Mouse (Mus musculus): Measurements from ENCODE around the gene Ift43. TPM values are rescaled to one million over a fixed set of nuclear protein-coding genes. Genes with fewer than 3 reads are reported as not detected.

The Ift43 gene
- polyA plus RNA-seq, 1 experiment from 2014 or later: 53.2 TPM

DNA sequence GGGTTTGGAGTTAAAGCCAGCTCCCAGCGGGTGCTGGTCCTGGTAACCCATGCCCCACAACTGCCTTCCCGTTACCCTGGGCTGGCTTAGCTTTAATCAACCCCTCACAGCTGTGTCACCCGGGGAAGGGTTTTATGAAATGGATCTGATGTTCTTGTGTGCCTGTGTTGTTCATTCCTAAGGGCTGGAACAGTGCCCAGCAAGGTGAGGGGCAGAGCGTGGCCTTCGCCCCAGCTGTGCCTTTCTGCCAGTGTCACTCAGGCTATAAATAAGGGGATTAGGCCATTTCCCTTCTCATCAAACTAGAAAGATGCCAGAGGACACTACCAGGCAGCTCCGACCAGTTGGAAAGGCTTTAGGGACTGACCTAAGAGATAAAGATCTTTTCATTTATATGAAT is 32.5 kb upstream of the Ift43 start:
- no peak for DNase-seq (ENCODE audit: low spot score)
- Histone ChIP-seq H3K4me2 (replicated peaks) (no peak overlapping the region), H3K36me3 (replicated peaks; ENCODE audit: control insufficient read depth, insufficient read depth) (no peaks in the 10 kb centered on the region), H3K4me3 (replicated peaks; ENCODE audit: low read length) (no peak overlapping the region), H3K9ac (no peak overlapping the region), H3K27ac (no peak overlapping the region), H3K9me3 (ENCODE audit: control insufficient read depth, low read length) (no peaks in the 10 kb centered on the region), H3K27me3 (ENCODE audit: control insufficient read depth, insufficient read depth, low read length) (no peaks in the 10 kb centered on the region), H3K4me1 (replicated peaks; ENCODE audit: control insufficient read depth, insufficient read depth, low read length) (no peaks in the 10 kb centered on the region)
- no peak for ATAC-seq (ENCODE audit: low FRiP score)
- WGBS: 77% methylated on average over 6 of the region's 6 CpGs

GRCm38 (mm10) chr12:86051477-86051876 is 30.9 kb upstream of the Ift43 start:
- no peaks in the 10 kb centered on the region for H3K36me3 ChIP-seq (replicated peaks; ENCODE audit: control insufficient read depth, insufficient read depth)
- H3K4me1 ChIP-seq (replicated peaks; ENCODE audit: control insufficient read depth, insufficient read depth, low read length): no peaks in the 10 kb centered on the region
- ATAC-seq (ENCODE audit: low FRiP score) (no peak), DNase-seq (ENCODE audit: low spot score) (no peak)
- H3K4me3 ChIP-seq (replicated peaks; ENCODE audit: low read length): no peak overlapping the region
- 97% methylated on average over 5 of the region's 5 CpGs for WGBS
- no peak overlapping the region for H3K4me2 ChIP-seq (replicated peaks)
- no peaks in the 10 kb centered on the region for H3K27me3 ChIP-seq (ENCODE audit: control insufficient read depth, insufficient read depth, low read length)
- no peak overlapping the region for H3K27ac ChIP-seq
- no peaks in the 10 kb centered on the region for H3K9me3 ChIP-seq (ENCODE audit: control insufficient read depth, low read length)
- no peak overlapping the region for H3K9ac ChIP-seq

GRCm38 (mm10) chr12:86055306-86055705 is 27.0 kb upstream of the Ift43 start:
- Histone ChIP-seq H3K4me1 (replicated peaks; ENCODE audit: control insufficient read depth, insufficient read depth, low read length) (no peaks in the 10 kb centered on the region), H3K36me3 (replicated peaks; ENCODE audit: control insufficient read depth, insufficient read depth) (0 out of 2 replicates have a peak, but pooled peaks cover 3% of the 10 kb centered on the region), H3K27me3 (ENCODE audit: control insufficient read depth, insufficient read depth, low read length) (no peaks in the 10 kb centered on the region), H3K9ac (no peak overlapping the region), H3K4me2 (replicated peaks) (no peak overlapping the region), H3K9me3 (ENCODE audit: control insufficient read depth, low read length) (no peaks in the 10 kb centered on the region), H3K4me3 (replicated peaks; ENCODE audit: low read length) (no peak overlapping the region), H3K27ac (no peak overlapping the region)
- DNase-seq (ENCODE audit: low spot score) (no peak), ATAC-seq (ENCODE audit: low FRiP score) (no peak)
- 82% methylated on average over 2 of the region's 2 CpGs for WGBS

- H3K9ac ChIP-seq: no peak overlapping the region
- no peak overlapping the region for H3K27ac ChIP-seq
- 85% methylated on average over 8 of the region's 8 CpGs for WGBS
- H3K9me3 ChIP-seq (ENCODE audit: control insufficient read depth, low read length): no peaks in the 10 kb centered on the region
- no peak overlapping the region for H3K4me2 ChIP-seq (replicated peaks)
- ATAC-seq (ENCODE audit: low FRiP score): no peak
- 0 out of 2 replicates have a peak, but pooled peaks cover 3% of the 10 kb centered on the region for H3K36me3 ChIP-seq (replicated peaks; ENCODE audit: control insufficient read depth, insufficient read depth)
- no peaks in the 10 kb centered on the region for H3K4me1 ChIP-seq (replicated peaks; ENCODE audit: control insufficient read depth, insufficient read depth, low read length)
- no peak overlapping the region for H3K4me3 ChIP-seq (replicated peaks; ENCODE audit: low read length)
- DNase-seq (ENCODE audit: low spot score): no peak
- H3K27me3 ChIP-seq (ENCODE audit: control insufficient read depth, insufficient read depth, low read length): no peaks in the 10 kb centered on the region
Observed at GRCm38 (mm10) chr12:86056976-86057375, 25.4 kb upstream of the Ift43 start.

GRCm38 (mm10) chr12:86057516-86057915 is 24.8 kb upstream of the Ift43 start:
- H3K9ac ChIP-seq: no peak overlapping the region
- DNase-seq (ENCODE audit: low spot score): no peak
- no peaks in the 10 kb centered on the region for H3K4me1 ChIP-seq (replicated peaks; ENCODE audit: control insufficient read depth, insufficient read depth, low read length)
- no peak overlapping the region for H3K4me2 ChIP-seq (replicated peaks)
- WGBS: 86% methylated on average over 8 of the region's 8 CpGs
- H3K27me3 ChIP-seq (ENCODE audit: control insufficient read depth, insufficient read depth, low read length): no peaks in the 10 kb centered on the region
- no peak overlapping the region for H3K27ac ChIP-seq
- no peak overlapping the region for H3K4me3 ChIP-seq (replicated peaks; ENCODE audit: low read length)
- H3K9me3 ChIP-seq (ENCODE audit: control insufficient read depth, low read length): no peaks in the 10 kb centered on the region
- H3K36me3 ChIP-seq (replicated peaks; ENCODE audit: control insufficient read depth, insufficient read depth): 0 out of 2 replicates have a peak, but pooled peaks cover 3% of the 10 kb centered on the region
- no peak for ATAC-seq (ENCODE audit: low FRiP score)

GRCm38 (mm10) chr12:86059341-86059740 is 23.0 kb upstream of the Ift43 start:
- H3K4me2 ChIP-seq (replicated peaks): no peak overlapping the region
- no peak overlapping the region for H3K9ac ChIP-seq
- no peak overlapping the region for H3K4me3 ChIP-seq (replicated peaks; ENCODE audit: low read length)
- H3K36me3 ChIP-seq (replicated peaks; ENCODE audit: control insufficient read depth, insufficient read depth): 0 out of 2 replicates have a peak, but pooled peaks cover 3% of the 10 kb centered on the region
- H3K9me3 ChIP-seq (ENCODE audit: control insufficient read depth, low read length): no peaks in the 10 kb centered on the region
- H3K27ac ChIP-seq: no peak overlapping the region
- H3K4me1 ChIP-seq (replicated peaks; ENCODE audit: control insufficient read depth, insufficient read depth, low read length): no peaks in the 10 kb centered on the region
- no peak for ATAC-seq (ENCODE audit: low FRiP score)
- H3K27me3 ChIP-seq (ENCODE audit: control insufficient read depth, insufficient read depth, low read length): no peaks in the 10 kb centered on the region
- DNase-seq (ENCODE audit: low spot score): no peak
- WGBS: 82% methylated on average over 6 of the region's 6 CpGs

DNA sequence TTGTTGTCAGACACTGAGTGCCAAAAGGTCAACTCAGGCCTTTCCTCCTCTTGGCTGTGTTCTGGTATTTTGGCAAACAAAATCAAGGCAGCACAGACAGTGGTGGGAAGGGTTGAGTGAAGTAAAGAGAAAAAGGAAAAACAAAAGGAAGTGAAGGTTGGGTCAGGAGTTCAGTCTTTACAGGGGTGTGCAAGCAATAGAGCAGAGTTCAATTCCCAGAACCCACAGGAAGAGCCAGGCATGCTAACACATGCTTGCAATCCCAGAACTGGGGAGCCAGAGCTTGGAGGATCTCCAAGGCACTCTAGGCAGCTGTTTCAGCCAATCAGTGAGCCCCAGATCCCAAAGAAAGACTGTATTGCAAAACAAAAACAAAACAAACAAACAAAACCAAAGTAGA is 17.5 kb upstream of the Ift43 start:
- H3K4me1 ChIP-seq (replicated peaks; ENCODE audit: control insufficient read depth, insufficient read depth, low read length): no peaks in the 10 kb centered on the region
- no peak overlapping the region for H3K27ac ChIP-seq
- H3K9ac ChIP-seq: no peak overlapping the region
- no peaks in the 10 kb centered on the region for H3K9me3 ChIP-seq (ENCODE audit: control insufficient read depth, low read length)
- H3K4me2 ChIP-seq (replicated peaks): no peak overlapping the region
- no peaks in the 10 kb centered on the region for H3K36me3 ChIP-seq (replicated peaks; ENCODE audit: control insufficient read depth, insufficient read depth)
- H3K4me3 ChIP-seq (replicated peaks; ENCODE audit: low read length): no peak overlapping the region
- ATAC-seq (ENCODE audit: low FRiP score) (no peak), DNase-seq (ENCODE audit: low spot score) (no peak)
- no peaks in the 10 kb centered on the region for H3K27me3 ChIP-seq (ENCODE audit: control insufficient read depth, insufficient read depth, low read length)

- Histone ChIP-seq H3K4me1 (replicated peaks; ENCODE audit: control insufficient read depth, insufficient read depth, low read length) (0 out of 2 replicates have a peak, but pooled peaks cover 8% of the 10 kb centered on the region), H3K9ac (no peak overlapping the region), H3K36me3 (replicated peaks; ENCODE audit: control insufficient read depth, insufficient read depth) (no peaks in the 10 kb centered on the region), H3K4me2 (replicated peaks) (no peak overlapping the region), H3K4me3 (replicated peaks; ENCODE audit: low read length) (no peak overlapping the region), H3K27me3 (ENCODE audit: control insufficient read depth, insufficient read depth, low read length) (no peaks in the 10 kb centered on the region), H3K27ac (no peak overlapping the region), H3K9me3 (ENCODE audit: control insufficient read depth, low read length) (no peaks in the 10 kb centered on the region)
- ATAC-seq (ENCODE audit: low FRiP score): no peak
- 68% methylated on average over 6 of the region's 6 CpGs for WGBS
- DNase-seq (ENCODE audit: low spot score): peak; percentile 34
Observed at GRCm38 (mm10) chr12:86071432-86071831, 10.9 kb upstream of the Ift43 start.

DNA sequence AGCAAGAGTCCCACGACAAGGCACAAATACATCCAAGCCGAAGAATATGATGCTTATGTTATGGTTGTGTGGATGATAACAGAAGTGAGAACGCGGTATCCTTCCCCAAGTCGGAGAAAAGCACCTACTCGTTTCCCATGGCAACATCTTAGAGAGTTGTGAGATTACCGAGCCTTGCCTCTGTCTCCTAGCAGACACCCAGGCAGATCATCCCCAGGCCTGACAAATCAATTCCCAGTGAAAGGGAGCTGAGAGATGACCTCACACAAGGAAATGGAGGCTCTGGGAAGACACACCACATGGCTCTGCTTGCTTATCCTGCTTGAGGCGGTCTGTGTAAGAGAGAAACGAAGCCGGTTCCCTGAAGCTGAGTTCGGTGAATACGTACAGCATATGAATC is 7.7 kb upstream of the Ift43 start:
- Histone ChIP-seq H3K9ac (no peak overlapping the region), H3K27me3 (ENCODE audit: control insufficient read depth, insufficient read depth, low read length) (no peaks in the 10 kb centered on the region), H3K9me3 (ENCODE audit: control insufficient read depth, low read length) (no peaks in the 10 kb centered on the region), H3K4me3 (replicated peaks; ENCODE audit: low read length) (no peak overlapping the region), H3K27ac (no peak overlapping the region), H3K4me2 (replicated peaks) (no peak overlapping the region), H3K36me3 (replicated peaks; ENCODE audit: control insufficient read depth, insufficient read depth) (no peaks in the 10 kb centered on the region), H3K4me1 (replicated peaks; ENCODE audit: control insufficient read depth, insufficient read depth, low read length) (peaks cover 27% of the 10 kb centered on the region)
- ATAC-seq (ENCODE audit: low FRiP score): no peak
- no peak for DNase-seq (ENCODE audit: low spot score)
- WGBS: 81% methylated on average over 12 of the region's 12 CpGs

DNA sequence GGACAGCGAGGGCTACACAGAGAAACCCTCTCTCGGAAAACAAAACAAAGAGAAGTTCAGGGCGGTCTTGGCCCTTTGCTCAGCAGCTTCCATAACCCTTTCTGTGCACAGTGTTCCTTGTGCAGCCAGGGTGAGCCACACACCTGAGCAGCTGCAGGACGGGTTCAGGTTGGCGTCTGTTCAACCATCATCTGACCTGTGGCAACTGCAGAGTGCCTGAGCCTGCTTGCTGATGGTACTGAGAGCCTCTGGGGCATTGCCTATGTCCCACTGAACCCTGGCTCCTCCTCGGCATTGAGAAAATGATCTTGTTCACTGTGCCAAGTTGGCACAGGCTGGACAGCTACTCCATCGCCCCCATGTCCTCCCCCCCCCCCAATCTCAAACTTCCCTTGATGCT is 7.0 kb upstream of the Ift43 start:
- Histone ChIP-seq H3K4me1 (replicated peaks; ENCODE audit: control insufficient read depth, insufficient read depth, low read length) (peaks cover 27% of the 10 kb centered on the region), H3K27ac (no peak overlapping the region), H3K4me3 (replicated peaks; ENCODE audit: low read length) (no peak overlapping the region), H3K9me3 (ENCODE audit: control insufficient read depth, low read length) (no peaks in the 10 kb centered on the region), H3K9ac (no peak overlapping the region), H3K27me3 (ENCODE audit: control insufficient read depth, insufficient read depth, low read length) (no peaks in the 10 kb centered on the region), H3K4me2 (replicated peaks) (no peak overlapping the region), H3K36me3 (replicated peaks; ENCODE audit: control insufficient read depth, insufficient read depth) (no peaks in the 10 kb centered on the region)
- WGBS: 88% methylated on average over 7 of the region's 7 CpGs
- DNase-seq (ENCODE audit: low spot score) (no peak), ATAC-seq (ENCODE audit: low FRiP score) (no peak)

Measured in hindbrain, embryonic 14.5 days (tissue).